Mouse (Mus musculus) small intestine, adult 2 months (tissue): ENCODE data around the gene 1700025C18Rik. TPM values are rescaled to one million over a fixed set of nuclear protein-coding genes. Genes with fewer than 3 reads are reported as not detected.

ENCODE experiments used
- H3K27ac ChIP-seq: fragments of 200-500 bp; 2 replicates; pipeline ENCODE4 v1.5.1; 2012; ENCODE audit warnings: low read depth, low read length, control low read depth, inconsistent platforms; ENCODE audit not compliant: insufficient read depth
- H3K27me3 ChIP-seq: fragments of 200-500 bp; 2 replicates; pipeline ENCODE4 v1.6.1; 2012; ENCODE audit warnings: mild to moderate bottlenecking, moderate library complexity, low read length, inconsistent platforms; ENCODE audit not compliant: control insufficient read depth, insufficient read depth
- H3K36me3 ChIP-seq: fragments of 200-500 bp; 2 replicates; pipeline ENCODE4 v1.6.1; 2012; ENCODE audit warnings: mild to moderate bottlenecking, low read length, control low read depth, inconsistent platforms; ENCODE audit not compliant: control insufficient read depth, insufficient read depth
- H3K4me1 ChIP-seq: fragments of 200-500 bp; 2 replicates; pipeline ENCODE4 v1.6.1; 2012; ENCODE audit warnings: low read length, inconsistent platforms, mixed read lengths; ENCODE audit not compliant: control insufficient read depth, insufficient read depth, insufficient read length
- H3K4me3 ChIP-seq: fragments of 200-500 bp; 2 replicates; pipeline ENCODE4 v1.5.1; 2012; ENCODE audit warnings: low read depth, mild to moderate bottlenecking, control low read depth, inconsistent platforms, low read length, moderate library complexity
- CTCF ChIP-seq: fragments of 200-500 bp; IDR thresholded peaks from 2 replicates; pipeline ENCODE4 v1.5.1; 2012; ENCODE audit warnings: low read depth, mild to moderate bottlenecking, control low read depth, inconsistent platforms, low read length, moderate library complexity, mixed read lengths; ENCODE audit not compliant: insufficient replicate concordance, insufficient read length; ENCODE audit errors: extremely low read depth
- POLR2A ChIP-seq: fragments of 200-500 bp; IDR thresholded peaks from 2 replicates; pipeline ENCODE4 v1.6.1; 2012; ENCODE audit warnings: low read depth, mild to moderate bottlenecking, control low read depth, inconsistent platforms, low read length, moderate library complexity
- WGBS: fragments of 180-500 bp; shearing (Covaris S2); methylation state at CpG from one replicate; pipeline ENCODE4 v1.1.7; 2018; 5-methylcytosine and 5-hydroxymethylcytosine counted together
- polyA plus RNA-seq: library from polyadenylated mRNA; depleted of rRNA; stranded (reverse); fragments of >200 nt; gene quantifications from 2 replicates; pipeline ENCODE4 v1.2.3, GENCODE M21; 2012; rRNA removed

1700025C18Rik gene
- polyA plus RNA-seq, result not detected in 2 replicates

- Histone ChIP-seq H3K27ac (no peak within 1 kb of the TSS), H3K4me1 (no peaks in the 10 kb centered on the region), H3K36me3 (no peaks in the 10 kb centered on the region), H3K4me3 (no peak within 1 kb of the TSS), H3K27me3 (no peaks in the 10 kb centered on the region)
- TF ChIP-seq POLR2A (no peak), CTCF (no peak)
- WGBS, result 75% methylated on average over 2 of the region's 2 CpGs
Measured at GRCm38 (mm10) chr2:165090650-165091049, at the start of gene 1700025C18Rik. Gene 1700025C18Rik, minus strand, starts transcription at chr2:165090750.

DNA sequence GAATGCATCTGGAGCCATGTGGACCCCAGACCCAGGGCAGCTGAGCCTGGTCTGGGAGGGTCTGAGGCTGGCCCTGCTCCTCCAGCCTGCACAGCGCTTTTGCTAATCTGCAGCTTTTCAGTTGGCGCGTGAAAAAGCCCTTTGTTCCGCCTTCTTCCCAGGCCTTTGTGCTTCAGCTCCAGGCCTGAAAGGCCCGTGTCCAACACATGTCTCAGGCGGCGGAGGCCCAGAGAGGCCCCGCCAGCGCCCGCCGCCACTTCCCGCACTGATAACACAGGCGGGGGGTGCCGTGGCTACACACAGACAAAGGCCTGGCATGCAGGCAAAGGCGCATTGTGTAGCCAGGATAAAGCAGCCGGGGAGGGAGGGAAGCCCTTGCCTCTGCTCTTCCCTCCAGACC, 45.5 kb upstream of the 1700025C18Rik start:
- no peak overlapping the region for H3K4me3 ChIP-seq
- 18% methylated on average over 16 of the region's 16 CpGs for WGBS
- H3K4me1 ChIP-seq, result no peaks in the 10 kb centered on the region
- H3K27me3 ChIP-seq, result no peaks in the 10 kb centered on the region
- TF ChIP-seq POLR2A (no peak), CTCF (no peak)
- H3K27ac ChIP-seq, result no peak overlapping the region
- no peaks in the 10 kb centered on the region for H3K36me3 ChIP-seq

DNA sequence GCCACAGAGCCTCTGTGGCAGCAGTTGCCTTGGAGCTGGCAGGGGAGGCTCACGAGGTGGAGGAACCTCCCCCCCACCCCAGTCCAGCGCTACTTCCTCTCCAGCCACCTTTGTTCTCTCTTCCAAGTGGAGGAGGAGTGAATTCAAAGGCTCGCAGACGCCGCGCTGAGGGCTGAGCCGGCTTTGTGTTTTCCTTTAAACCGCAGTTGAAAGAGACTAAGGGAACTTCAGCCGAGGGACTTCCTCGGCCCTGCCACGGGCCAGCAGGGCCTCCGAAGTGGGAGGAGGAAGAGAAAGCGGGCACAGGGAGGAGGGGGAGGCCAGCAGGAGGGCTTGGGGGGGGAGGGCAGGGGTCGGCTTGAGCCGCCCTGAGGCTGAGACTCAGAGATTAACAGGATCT, 43.0 kb upstream of the 1700025C18Rik start:
- TF ChIP-seq POLR2A (no peak), CTCF (no peak)
- no peak overlapping the region for H3K27ac ChIP-seq
- no peaks in the 10 kb centered on the region for H3K27me3 ChIP-seq
- no peak overlapping the region for H3K4me3 ChIP-seq
- WGBS, result 2% methylated on average over 15 of the region's 15 CpGs
- H3K36me3 ChIP-seq, result no peaks in the 10 kb centered on the region
- no peaks in the 10 kb centered on the region for H3K4me1 ChIP-seq

DNA sequence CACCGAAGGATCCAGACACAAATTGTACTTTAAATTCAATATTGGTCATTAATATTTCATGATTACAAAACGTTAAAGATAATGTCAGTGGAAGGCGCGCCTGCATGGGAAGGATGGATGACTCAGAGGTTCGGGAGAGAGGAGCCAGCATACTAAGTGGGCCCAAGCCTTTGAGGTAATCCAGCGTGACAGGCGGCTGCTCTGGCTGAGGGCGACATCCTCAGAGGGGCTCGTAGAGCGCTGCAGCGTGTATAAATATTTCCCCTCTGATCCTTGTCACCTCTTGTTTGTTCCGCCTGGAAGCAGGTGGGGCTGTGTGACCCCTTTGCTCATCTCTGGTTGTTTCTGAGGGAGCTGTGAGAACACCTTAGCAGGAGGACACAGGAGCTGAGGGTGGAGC, 40.9 kb upstream of the 1700025C18Rik start:
- WGBS, result 29% methylated on average over 12 of the region's 12 CpGs
- no peak for TF ChIP-seq POLR2A
- TF ChIP-seq CTCF, result no peak
- H3K36me3 ChIP-seq, result no peaks in the 10 kb centered on the region
- H3K4me3 ChIP-seq, result no peak overlapping the region
- H3K4me1 ChIP-seq, result no peaks in the 10 kb centered on the region
- no peaks in the 10 kb centered on the region for H3K27me3 ChIP-seq
- H3K27ac ChIP-seq, result no peak overlapping the region

DNA sequence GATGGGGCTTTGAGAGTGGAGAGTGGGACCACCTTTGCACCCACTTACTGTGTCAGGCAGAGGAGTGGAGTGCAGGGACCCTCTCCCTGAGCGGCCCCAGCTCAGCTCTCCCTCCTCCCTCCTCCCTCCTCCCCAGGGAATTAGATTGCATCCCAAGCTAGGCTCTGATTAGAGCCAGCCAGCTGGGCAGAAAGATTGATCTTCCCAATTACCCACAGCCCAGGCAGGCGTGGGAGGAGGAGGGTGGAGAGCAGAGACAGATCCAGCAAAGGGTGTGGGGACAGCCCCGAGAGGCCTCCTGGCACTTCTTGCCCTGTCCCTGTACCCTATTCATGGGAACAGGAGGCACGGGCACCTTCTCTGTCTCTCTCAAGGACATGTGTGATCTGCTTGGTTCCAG, 38.6 kb upstream of the 1700025C18Rik start:
- H3K4me3 ChIP-seq, result no peak overlapping the region
- no peaks in the 10 kb centered on the region for H3K27me3 ChIP-seq
- 60% methylated on average over 4 of the region's 4 CpGs for WGBS
- H3K36me3 ChIP-seq, result no peaks in the 10 kb centered on the region
- TF ChIP-seq POLR2A (no peak), CTCF (no peak)
- H3K4me1 ChIP-seq, result no peaks in the 10 kb centered on the region
- H3K27ac ChIP-seq, result no peak overlapping the region

DNA sequence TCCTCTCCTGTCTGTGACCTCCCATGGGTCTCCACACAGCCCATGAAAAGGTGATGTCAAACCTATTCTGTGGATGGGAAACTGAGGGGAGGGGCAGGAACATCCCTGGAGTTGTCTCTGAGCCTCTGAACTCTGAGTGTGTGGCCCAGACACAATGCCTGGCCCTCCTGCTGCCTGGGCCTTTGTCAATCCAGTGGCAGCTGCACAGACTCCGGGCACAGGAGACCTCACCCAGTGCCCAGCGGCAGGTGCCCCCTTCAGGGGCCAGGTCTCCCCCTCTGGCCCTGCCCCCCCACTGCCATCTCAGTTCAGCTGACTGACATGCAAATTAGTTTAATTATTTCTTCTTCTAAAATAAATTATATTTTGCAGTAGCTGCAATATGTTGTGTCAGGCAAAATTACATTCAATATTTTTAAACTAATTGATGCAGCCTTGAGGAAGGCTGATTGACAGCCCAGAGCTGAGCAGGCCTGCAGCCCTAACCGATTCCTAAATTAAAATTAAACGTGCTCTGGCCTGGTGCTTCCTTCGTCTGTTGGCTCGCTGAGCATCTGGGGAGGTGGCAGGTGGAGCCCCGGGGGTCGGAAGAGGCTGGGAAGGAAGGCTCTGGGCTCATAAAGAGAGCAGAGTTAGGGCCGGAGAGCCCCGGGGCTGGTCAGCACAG, 36.5 kb upstream of the 1700025C18Rik start:
- no peaks in the 10 kb centered on the region for H3K36me3 ChIP-seq
- TF ChIP-seq POLR2A (no peak), CTCF (no peak)
- no peaks in the 10 kb centered on the region for H3K4me1 ChIP-seq
- no peaks in the 10 kb centered on the region for H3K27me3 ChIP-seq
- H3K27ac ChIP-seq, result no peak overlapping the region
- no peak overlapping the region for H3K4me3 ChIP-seq
- 56% methylated on average over 10 of the region's 10 CpGs for WGBS

DNA sequence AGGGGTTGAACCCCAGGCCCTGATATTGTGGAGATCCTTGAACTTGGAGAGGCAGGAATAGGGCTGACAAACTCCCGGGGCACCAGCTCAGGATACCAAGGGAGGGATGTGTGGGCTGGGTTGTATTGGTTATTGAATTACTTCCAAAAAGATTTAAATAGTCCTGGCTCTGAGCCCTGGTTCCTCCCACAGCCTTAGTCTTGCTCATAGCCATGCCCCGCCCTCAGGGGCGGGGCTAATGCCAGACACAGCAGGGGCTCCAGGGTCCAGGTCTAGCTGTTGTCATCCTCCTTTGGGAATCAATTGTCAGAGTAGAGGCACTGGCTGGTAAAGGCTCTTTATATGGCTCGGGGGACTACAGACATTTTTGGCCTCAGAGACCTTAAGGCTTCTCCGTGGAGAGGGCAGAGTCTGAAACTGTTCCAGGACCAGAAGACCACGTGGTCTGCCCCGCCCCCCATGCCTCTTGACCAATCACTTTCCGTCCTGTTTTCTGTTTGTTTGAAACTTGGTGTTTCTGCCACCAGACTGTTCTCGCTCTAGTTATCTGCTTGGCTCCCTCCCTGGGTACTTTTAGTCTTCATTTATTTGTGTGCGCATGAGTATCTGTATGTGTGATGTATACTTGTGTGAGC, 30.8 kb upstream of the 1700025C18Rik start:
- Histone ChIP-seq H3K4me1 (no peaks in the 10 kb centered on the region), H3K27ac (no peak overlapping the region), H3K4me3 (no peak overlapping the region), H3K36me3 (no peaks in the 10 kb centered on the region), H3K27me3 (0 out of 2 replicates have a peak, but pooled peaks cover 3% of the 10 kb centered on the region)
- TF ChIP-seq POLR2A, result no peak
- no peak for TF ChIP-seq CTCF
- 25% methylated on average over 10 of the region's 10 CpGs for WGBS
